Mouse (Mus musculus) C2C12 (cell line): ENCODE data around the gene Lrrc8b. TPM values are rescaled to one million over a fixed set of nuclear protein-coding genes. Genes with fewer than 3 reads are reported as not detected.

Experiments
- H3K27me3 ChIP-seq: one replicate; pipeline ENCODE4 v1.6.1; 2011; ENCODE audit not compliant: control insufficient read depth, insufficient read depth, insufficient read length
- H3K36me3 ChIP-seq: one replicate; pipeline ENCODE4 v1.6.1; 2011; ENCODE audit not compliant: control insufficient read depth, insufficient read depth
- H3K4me3 ChIP-seq: one replicate; pipeline ENCODE4 v1.5.1; 2011; ENCODE audit warnings: mild to moderate bottlenecking, control low read depth; ENCODE audit not compliant: poor library complexity, insufficient read depth, severe bottlenecking
- H3K79me2 ChIP-seq: one replicate; pipeline ENCODE4 v1.6.1; 2011; ENCODE audit not compliant: control insufficient read depth, insufficient read depth
- H3K79me3 ChIP-seq: one replicate; pipeline ENCODE4 v1.6.1; 2011; ENCODE audit warnings: low read depth, control low read depth
- H3ac ChIP-seq: one replicate; pipeline ENCODE3; 2011; ENCODE audit warnings: low read depth; ENCODE audit not compliant: control insufficient read depth, insufficient read length
- CEBPB ChIP-seq: IDR thresholded peaks from one replicate; pipeline ENCODE4 v1.6.1; 2011; ENCODE audit warnings: low read depth, mild to moderate bottlenecking, control low read depth, moderate library complexity
- CTCF ChIP-seq: IDR thresholded peaks from one replicate; pipeline ENCODE4 v1.5.1; 2011; ENCODE audit not compliant: control insufficient read depth, insufficient read depth, insufficient read length
- FOSL1 ChIP-seq: IDR thresholded peaks from one replicate; pipeline ENCODE4 v1.8.0; 2011; ENCODE audit warnings: mild to moderate bottlenecking, low read length; ENCODE audit not compliant: poor library complexity, insufficient read depth, severe bottlenecking
- MAX ChIP-seq: IDR thresholded peaks from one replicate; pipeline ENCODE4 v1.6.1; 2011; ENCODE audit warnings: mild to moderate bottlenecking, control low read depth
- MYOD1 ChIP-seq: IDR thresholded peaks from one replicate; pipeline ENCODE4 v1.6.1; 2011; ENCODE audit warnings: low read depth; ENCODE audit not compliant: control insufficient read depth, insufficient read length
- MYOG ChIP-seq: IDR thresholded peaks from one replicate; pipeline ENCODE4 v1.6.1; 2011; ENCODE audit not compliant: control insufficient read depth, insufficient read length; ENCODE audit errors: extremely low read depth
- USF1 ChIP-seq: IDR thresholded peaks from one replicate; pipeline ENCODE4 v1.6.1; 2011; ENCODE audit warnings: low read depth, mild to moderate bottlenecking, control low read depth, moderate library complexity
- polyA plus RNA-seq: library from polyadenylated mRNA; unstranded; fragments of >200 nt; fragmentation: generic; extraction: Trizol; gene quantifications from one replicate; pipeline ENCODE4 v1.2.1, GENCODE M21; 2012; ENCODE audit warnings: missing spikeins

The Lrrc8b gene
- polyA plus RNA-seq, 1 experiment, result 6.0 TPM

- Histone ChIP-seq H3ac (peak within 1 kb of the TSS; percentile 88), H3K27me3 (no peaks in the 10 kb centered on the region), H3K36me3 (peaks cover under 1% of the 10 kb centered on the region), H3K4me3 (peak within 1 kb of the TSS; percentile 75), H3K79me3 (peaks cover 7% of the 10 kb centered on the region), H3K79me2 (peaks cover 31% of the 10 kb centered on the region)
- no peak for TF ChIP-seq MYOG
- no peak for TF ChIP-seq USF1
- TF ChIP-seq MYOD1, result no peak
- peak; percentile 96 for TF ChIP-seq CTCF
Measured at GRCm38 (mm10) chr5:105519096-105519975, 103.8 kb downstream of the Lrrc8b start, which contains the start of gene Lrrc8c. Gene Lrrc8c (plus strand): TSS chr5:105519388.

DNA sequence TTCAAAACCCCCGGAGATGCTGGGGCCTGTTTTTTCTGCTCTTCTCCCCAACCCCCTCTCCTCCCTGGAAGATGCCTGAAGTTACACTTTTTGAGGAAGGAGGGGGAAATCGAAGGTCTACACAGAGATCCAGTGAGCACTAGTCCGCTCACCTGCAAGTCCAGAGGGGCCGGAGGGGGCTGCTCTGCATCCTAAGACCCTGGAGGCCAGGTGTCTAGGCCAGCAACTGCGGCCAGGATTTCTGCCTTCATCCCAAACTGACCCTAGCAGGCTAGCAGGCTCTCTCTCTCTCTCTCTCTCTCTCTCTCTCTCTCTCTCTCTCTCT lies 104.4 kb downstream of the Lrrc8b start:
- TF ChIP-seq MAX (no peak), USF1 (no peak), CEBPB (no peak)
- H3K79me2 ChIP-seq, result peaks cover 31% of the 10 kb centered on the region
- H3K36me3 ChIP-seq, result peaks cover 7% of the 10 kb centered on the region
- H3K27me3 ChIP-seq, result no peaks in the 10 kb centered on the region
- peaks cover 7% of the 10 kb centered on the region for H3K79me3 ChIP-seq
- peak overlapping the region; percentile 75 for H3K4me3 ChIP-seq
- H3ac ChIP-seq, result peak overlapping the region; percentile 88

GRCm38 (mm10) chr5:105520442-105520965 lies 104.9 kb downstream of the Lrrc8b start:
- Histone ChIP-seq H3K27me3 (no peaks in the 10 kb centered on the region), H3K4me3 (peak overlapping the region; percentile 75), H3K36me3 (peaks cover 7% of the 10 kb centered on the region), H3ac (no peak overlapping the region), H3K79me3 (peaks cover 7% of the 10 kb centered on the region), H3K79me2 (peaks cover 31% of the 10 kb centered on the region)
- TF ChIP-seq CEBPB (no peak), FOSL1 (no peak), USF1 (no peak)

DNA sequence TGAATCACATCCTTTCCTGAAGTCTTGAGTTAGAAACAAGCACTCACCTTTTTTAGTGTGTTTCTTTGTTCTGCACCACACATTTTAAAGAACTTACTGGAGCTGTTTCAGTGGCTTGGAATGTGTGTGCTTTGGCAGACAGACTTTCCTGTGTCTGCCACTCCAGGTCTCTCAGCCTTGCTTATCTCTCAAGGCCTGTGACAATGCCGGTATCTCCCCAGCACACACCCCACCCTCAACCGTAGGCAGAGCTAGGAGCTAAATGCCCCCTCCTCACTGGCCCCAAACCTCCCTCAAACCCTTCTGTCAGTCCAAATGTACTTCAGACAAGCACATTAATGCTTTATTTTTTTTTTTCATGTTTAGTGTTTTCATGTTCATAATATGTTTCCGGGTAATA lies 107.9 kb downstream of the Lrrc8b start:
- Histone ChIP-seq H3ac (no peak overlapping the region), H3K27me3 (no peaks in the 10 kb centered on the region), H3K4me3 (no peak overlapping the region), H3K36me3 (peaks cover 17% of the 10 kb centered on the region), H3K79me2 (peaks cover 31% of the 10 kb centered on the region), H3K79me3 (peaks cover 7% of the 10 kb centered on the region)
- TF ChIP-seq MYOG, result no peak
- no peak for TF ChIP-seq MAX
- TF ChIP-seq USF1, result no peak
- no peak for TF ChIP-seq MYOD1
- no peak for TF ChIP-seq CEBPB
- TF ChIP-seq CTCF, result no peak
- TF ChIP-seq FOSL1, result no peak

DNA sequence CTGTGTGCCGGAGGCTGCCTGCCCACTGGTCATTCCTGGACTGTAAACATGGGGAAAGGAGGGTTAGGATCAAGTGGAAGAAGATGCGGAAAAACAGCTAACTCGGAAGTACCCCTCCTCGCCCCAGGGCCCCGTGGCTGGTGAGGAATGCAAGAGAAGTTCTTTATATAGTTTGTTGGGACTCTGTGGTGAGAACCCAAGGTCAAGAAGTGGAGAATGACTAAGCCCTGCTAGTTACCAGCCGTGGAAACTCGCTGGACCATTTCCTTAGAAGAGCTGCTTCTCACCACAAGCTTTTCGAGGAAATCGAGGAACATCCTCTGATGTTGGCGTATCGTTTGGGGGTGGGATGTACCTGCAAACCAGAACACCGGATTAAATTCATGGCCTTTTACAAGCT lies 109.4 kb downstream of the Lrrc8b start:
- no peak overlapping the region for H3K4me3 ChIP-seq
- no peak for TF ChIP-seq MAX
- TF ChIP-seq CTCF, result no peak
- TF ChIP-seq MYOD1, result no peak
- TF ChIP-seq FOSL1, result no peak
- TF ChIP-seq USF1, result no peak
- TF ChIP-seq CEBPB, result no peak
- no peak for TF ChIP-seq MYOG
- H3K27me3 ChIP-seq, result no peaks in the 10 kb centered on the region
- H3K79me3 ChIP-seq, result peaks cover 7% of the 10 kb centered on the region
- H3ac ChIP-seq, result no peak overlapping the region
- peaks cover 26% of the 10 kb centered on the region for H3K79me2 ChIP-seq
- peaks cover 17% of the 10 kb centered on the region for H3K36me3 ChIP-seq

GRCm38 (mm10) chr5:105526107-105526645 lies 110.6 kb downstream of the Lrrc8b start:
- Histone ChIP-seq H3K36me3 (peaks cover 17% of the 10 kb centered on the region), H3ac (no peak overlapping the region), H3K4me3 (no peak overlapping the region), H3K27me3 (no peaks in the 10 kb centered on the region), H3K79me3 (peaks cover 2% of the 10 kb centered on the region), H3K79me2 (peaks cover 14% of the 10 kb centered on the region)
- TF ChIP-seq MYOD1, result no peak
- no peak for TF ChIP-seq MAX
- no peak for TF ChIP-seq CTCF
- TF ChIP-seq FOSL1, result no peak
- no peak for TF ChIP-seq MYOG
- TF ChIP-seq CEBPB, result no peak
- no peak for TF ChIP-seq USF1
